Mouse (Mus musculus): Measurements from ENCODE around the gene Spock1.

The Spock1 gene

GRCm38 (mm10) chr13:57858491-57858890 lies 49.6 kb downstream of the Spock1 start:
- DNase-seq = no peak

GRCm38 (mm10) chr13:57857016-57857415 lies 51.1 kb downstream of the Spock1 start:
- DNase-seq = peak; percentile 50

- DNase-seq = no peak
Measured at GRCm38 (mm10) chr13:57856311-57856853, 51.8 kb downstream of the Spock1 start.

GRCm38 (mm10) chr13:57855766-57856165 lies 52.4 kb downstream of the Spock1 start:
- no peak for DNase-seq

GRCm38 (mm10) chr13:57854416-57854815 lies 53.7 kb downstream of the Spock1 start:
- no peak for DNase-seq

GRCm38 (mm10) chr13:57853621-57854020 lies 54.5 kb downstream of the Spock1 start:
- no peak for DNase-seq

- no peak for DNase-seq
Measured at GRCm38 (mm10) chr13:57853156-57853555, 55.0 kb downstream of the Spock1 start.

GRCm38 (mm10) chr13:57848931-57849330 lies 59.2 kb downstream of the Spock1 start:
- no peak for DNase-seq

GRCm38 (mm10) chr13:57847101-57847500 lies 61.0 kb downstream of the Spock1 start:
- DNase-seq = peak; percentile 61

GRCm38 (mm10) chr13:57846468-57846867 lies 61.7 kb downstream of the Spock1 start:
- no peak for DNase-seq

GRCm38 (mm10) chr13:57841141-57841848 lies 66.8 kb downstream of the Spock1 start:
- DNase-seq = peak; percentile 41

GRCm38 (mm10) chr13:57837691-57838437 lies 70.3 kb downstream of the Spock1 start:
- DNase-seq = no peak

GRCm38 (mm10) chr13:57831374-57832163 lies 76.6 kb downstream of the Spock1 start:
- no peak for DNase-seq

GRCm38 (mm10) chr13:57830896-57831295 lies 77.2 kb downstream of the Spock1 start:
- no peak for DNase-seq

GRCm38 (mm10) chr13:57830091-57830490 lies 78.0 kb downstream of the Spock1 start:
- DNase-seq = no peak

GRCm38 (mm10) chr13:57816276-57816675 lies 91.9 kb downstream of the Spock1 start:
- DNase-seq = peak; percentile 73

GRCm38 (mm10) chr13:57812643-57813042 lies 95.5 kb downstream of the Spock1 start:
- DNase-seq = no peak

GRCm38 (mm10) chr13:57811253-57811652 lies 96.9 kb downstream of the Spock1 start:
- DNase-seq = no peak

GRCm38 (mm10) chr13:57810816-57811215 lies 97.3 kb downstream of the Spock1 start:
- DNase-seq = no peak

GRCm38 (mm10) chr13:57810083-57810482 lies 98.0 kb downstream of the Spock1 start:
- DNase-seq = no peak

- DNase-seq = no peak
Measured at GRCm38 (mm10) chr13:57809603-57810002, 98.5 kb downstream of the Spock1 start.

- peak; percentile 63 for DNase-seq
Measured at GRCm38 (mm10) chr13:57806816-57807215, 101.3 kb downstream of the Spock1 start.

GRCm38 (mm10) chr13:57806301-57806700 lies 101.8 kb downstream of the Spock1 start:
- peak; percentile 91 for DNase-seq
